Mouse (Mus musculus) CD4-positive naive resting alpha-beta T cell, adult 76 days (primary cell): ENCODE results near the gene Gm20498. TPM values are rescaled to one million over a fixed set of nuclear protein-coding genes. Genes with fewer than 3 reads are reported as not detected.

Experiments
- total RNA-seq: library from RNA; stranded (reverse); gene quantifications from one replicate; pipeline ENCODE4 v1.2.4, GENCODE M21; 2023

Gm20498 gene
- 23.3 TPM for total RNA-seq

DNA sequence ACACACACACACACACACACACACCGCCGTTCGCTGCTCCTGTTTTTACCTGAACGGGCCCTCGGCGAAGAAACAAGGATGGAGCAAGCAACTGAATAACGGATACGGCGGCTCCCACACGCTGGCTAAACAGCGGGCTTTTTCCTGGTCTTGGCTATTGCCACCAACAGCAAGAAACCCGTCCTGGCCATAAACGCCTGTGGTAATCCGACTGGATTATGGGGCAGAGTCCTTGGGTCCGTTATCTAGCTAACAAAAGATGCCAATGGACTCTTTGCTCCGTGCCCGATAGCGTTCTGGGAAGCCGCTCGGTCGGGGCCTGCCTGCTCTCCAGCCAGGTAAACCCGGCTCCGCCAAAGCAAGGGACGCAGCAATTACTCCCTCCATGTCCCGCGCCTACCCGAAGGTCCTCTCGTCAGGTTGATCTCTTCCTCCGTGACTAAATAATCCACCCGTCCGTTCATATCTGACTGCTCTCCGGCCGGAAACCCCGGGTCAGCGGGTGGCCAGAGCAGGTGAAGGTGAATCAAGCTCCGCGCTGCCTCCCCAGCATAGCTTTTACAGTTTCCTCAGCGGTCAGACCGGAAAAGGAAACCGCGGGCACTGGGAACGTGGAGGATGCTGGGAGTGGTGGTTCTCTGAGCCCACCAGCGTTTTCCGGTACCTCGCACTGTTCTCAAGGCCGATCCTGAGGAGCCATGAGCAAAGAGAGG, at the start of gene Gm20498, which contains the start of gene Synj2bp:
Gene Gm20498 (minus strand): TSS at position 590 of the 713 bp plus-strand sequence.
Gene Synj2bp (minus strand): TSS at position 596 of the 713 bp plus-strand sequence.

DNA sequence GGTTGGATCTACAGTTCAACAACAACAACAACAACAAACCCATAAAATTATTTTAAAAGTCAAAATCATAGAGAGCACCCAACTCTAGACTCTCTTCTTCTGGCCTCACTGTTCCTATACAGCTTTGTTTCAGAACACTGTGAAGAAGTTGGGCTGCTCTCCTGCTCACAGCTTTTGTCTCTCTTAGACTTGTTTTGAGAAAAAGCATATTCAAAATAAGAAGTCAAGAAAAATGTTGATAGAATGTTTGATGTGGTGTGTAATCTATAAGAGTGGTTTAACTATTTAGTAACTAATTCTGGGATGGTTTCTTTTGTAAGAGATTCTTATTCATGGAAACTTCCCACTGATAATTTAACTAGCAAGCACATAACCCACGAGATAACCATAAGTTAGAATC, 35.7 kb upstream of the Gm20498 start, which contains the start of gene Adam21:
Gene Adam21 (minus strand): TSS at position 101 of the 400 bp plus-strand sequence.

DNA sequence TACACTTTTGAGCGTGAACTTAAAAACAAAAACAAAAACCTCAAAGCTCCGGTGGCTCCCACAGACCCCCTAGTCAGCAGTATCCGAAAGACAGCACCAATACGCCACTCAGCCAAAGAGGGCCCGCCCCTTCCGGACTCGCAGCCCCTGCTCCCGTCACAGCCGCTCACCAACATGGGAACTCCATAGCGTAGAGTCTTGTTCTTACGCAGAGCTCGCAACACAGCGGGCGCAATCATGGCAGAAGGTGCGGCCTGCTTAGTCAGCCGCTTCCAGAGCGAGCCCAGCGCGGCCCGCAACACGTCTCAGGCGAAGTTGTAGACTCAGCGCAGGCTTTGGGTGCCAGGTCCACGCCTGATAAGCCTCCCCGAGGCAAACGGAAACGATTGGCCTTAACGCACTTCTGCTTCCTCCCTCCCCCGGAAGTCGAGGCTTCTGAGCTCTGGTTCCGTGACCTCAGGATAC, 47.9 kb downstream of the Gm20498 start, which contains the start of gene Cox16:
Gene Cox16 (minus strand): TSS at position 401 of the 465 bp plus-strand sequence.

DNA sequence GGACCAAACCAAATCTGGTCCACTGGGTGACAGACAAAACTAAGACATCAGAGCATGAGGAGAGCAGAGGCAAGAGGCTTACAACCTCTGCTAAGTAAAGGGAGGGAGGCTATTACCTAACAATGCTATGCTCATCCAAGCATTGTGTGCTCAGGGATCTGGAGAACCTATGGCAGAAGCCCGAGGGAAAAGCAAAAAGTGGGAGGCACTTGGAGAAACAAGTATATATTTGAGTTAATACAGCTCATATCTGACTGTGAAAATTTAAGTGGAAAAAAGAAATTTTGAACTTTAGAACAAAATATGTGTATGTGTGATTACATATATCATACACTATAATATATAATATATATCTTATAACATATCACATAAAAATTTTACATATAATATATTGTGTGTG, 110.9 kb downstream of the Gm20498 start, which contains the start of gene Adam4:
Gene Adam4 (minus strand): TSS at position 101 of the 400 bp plus-strand sequence.

DNA sequence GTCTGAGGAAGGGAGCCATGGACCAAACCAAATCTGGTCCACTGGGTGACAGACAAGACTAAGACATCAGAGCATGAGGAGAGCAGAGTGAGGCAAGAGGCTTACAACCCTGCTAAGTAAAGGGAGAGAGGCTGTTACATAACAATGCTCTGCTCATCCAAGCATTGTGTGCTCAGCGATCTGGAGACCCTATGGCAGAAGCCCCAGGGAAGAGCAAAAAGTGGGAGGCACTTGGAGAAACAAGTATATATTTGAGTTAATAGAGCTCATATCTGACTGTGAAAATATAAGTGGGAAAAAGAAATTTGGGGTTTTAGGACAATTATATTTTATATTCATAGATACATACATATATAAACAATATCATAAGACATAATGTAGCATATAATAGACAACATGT, 153.3 kb downstream of the Gm20498 start, which contains the start of gene Gm4787:
Gene Gm4787 (minus strand): TSS at position 101 of the 400 bp plus-strand sequence.

DNA sequence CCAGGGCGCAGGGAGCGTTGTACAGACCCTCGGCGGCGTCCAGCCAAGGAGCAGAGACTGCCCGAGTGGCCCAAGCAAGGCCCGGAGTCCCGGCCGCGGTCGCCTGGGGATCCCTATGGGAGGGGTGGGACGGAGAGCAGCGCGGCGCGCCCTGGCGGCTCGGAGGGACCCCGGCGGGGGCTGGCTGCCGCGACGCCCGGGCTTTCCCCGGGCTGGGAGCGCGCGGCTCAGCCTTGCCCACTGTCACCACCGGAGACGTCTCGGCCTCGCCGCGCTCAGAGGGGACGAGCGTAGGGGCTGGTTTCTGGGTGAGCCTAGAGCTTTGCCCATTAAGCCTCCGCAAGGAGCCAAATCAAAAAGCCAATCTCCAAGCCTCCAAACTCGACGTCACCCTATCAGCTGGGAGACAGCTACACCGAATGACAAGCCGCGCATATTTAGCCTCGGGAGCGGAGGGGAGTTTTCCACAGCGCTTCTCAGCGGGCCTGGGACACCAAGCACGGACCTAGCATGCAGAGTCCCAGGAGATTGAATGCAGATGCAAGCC, 199.8 kb downstream of the Gm20498 start, which contains the start of gene Slc8a3:
Gene Slc8a3 (minus strand): TSS at position 306 of the 547 bp plus-strand sequence.

Other genes with a start within 250 kb of the Gm20498 start
- gene Slc8a3, start 199.7 kb downstream of the Gm20498 start, total RNA-seq: not detected
- 0.79 TPM for gene Gm4787, start 153.4 kb downstream of the Gm20498 start, total RNA-seq
- 2.5 TPM for gene Adam4, start 111.0 kb downstream of the Gm20498 start, total RNA-seq
- 75.2 TPM for gene Cox16, start 47.8 kb downstream of the Gm20498 start, total RNA-seq
- 21.6 TPM for gene Synj2bp, start within 50 bp of the Gm20498 start, total RNA-seq
- not detected for gene Adam21, start 35.6 kb upstream of the Gm20498 start, total RNA-seq
- 50.4 TPM for gene Med6, start 62.1 kb upstream of the Gm20498 start, total RNA-seq
- not detected for gene Ttc9, start 98.3 kb upstream of the Gm20498 start, total RNA-seq
- gene Map3k9, start 248.3 kb upstream of the Gm20498 start, total RNA-seq: 8.0 TPM